Mouse (Mus musculus): ENCODE data around the gene Wars. TPM values are rescaled to one million over a fixed set of nuclear protein-coding genes. Genes with fewer than 3 reads are reported as not detected.

Gene Wars
- 39.6 and 48.0 TPM in 2 replicates for polyA plus RNA-seq (2015; fragmentation: Nextera tagmentation; extraction: Ambion mirVana)

DNA sequence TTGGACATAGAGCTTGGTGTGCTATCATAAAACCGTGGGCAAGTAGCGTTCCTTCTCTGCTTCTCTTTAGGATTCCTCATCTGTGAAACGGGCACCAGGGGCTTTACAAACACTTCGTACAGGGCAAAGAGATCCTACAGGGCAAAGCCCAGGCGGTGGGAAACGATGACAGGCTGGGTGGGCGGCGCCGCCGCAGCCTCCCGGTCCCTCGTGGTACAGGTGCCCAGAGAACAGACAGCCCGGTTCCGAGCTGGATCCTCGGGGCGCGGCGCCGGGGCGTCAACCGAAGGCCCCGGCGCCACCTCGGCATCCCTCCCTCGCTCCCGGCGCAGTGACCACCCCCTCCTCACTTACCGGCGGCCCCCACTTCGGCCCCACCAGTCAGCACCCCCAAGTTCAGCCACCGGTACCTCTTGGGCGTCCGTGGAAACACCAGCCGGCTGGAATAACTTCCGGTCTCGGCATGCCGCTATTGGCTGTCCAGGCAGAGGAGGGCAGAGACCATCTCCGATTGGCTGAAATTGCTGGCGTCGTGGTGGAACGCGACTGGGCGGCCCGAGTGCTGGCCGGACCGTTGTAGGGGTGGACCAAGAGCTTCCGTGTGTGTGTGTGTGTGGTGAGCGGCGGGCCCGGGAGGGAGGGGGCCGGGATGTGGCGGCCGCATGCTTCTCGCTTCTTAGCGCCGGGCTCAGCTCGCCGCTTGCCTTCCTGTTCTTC is at the start of gene Wars:
TSS of gene Wars (minus strand) at position 460 of the 717 bp plus-strand sequence.
- Histone ChIP-seq H3K27me3 (no peaks in the 10 kb centered on the region), H3K9me3 (replicated peaks) (no peaks in the 10 kb centered on the region), H3K4me1 (replicated peaks) (peaks cover 26% of the 10 kb centered on the region), H3K4me3 (replicated peaks) (peak within 1 kb of the TSS; percentile 85), H3K9ac (peak within 1 kb of the TSS; percentile 82), H3K27ac (peak within 1 kb of the TSS; percentile 64), H3K4me2 (peak within 1 kb of the TSS; percentile 92), H3K36me3 (peaks cover 15% of the 10 kb centered on the region)
- peak; percentile 100 for ATAC-seq (ENCODE audit: low read depth)
- peak; percentile 94 for DNase-seq
- WGBS (ENCODE audit: insufficient replicate concordance), result under 1% methylated on average over 54 of the region's 58 CpGs

DNA sequence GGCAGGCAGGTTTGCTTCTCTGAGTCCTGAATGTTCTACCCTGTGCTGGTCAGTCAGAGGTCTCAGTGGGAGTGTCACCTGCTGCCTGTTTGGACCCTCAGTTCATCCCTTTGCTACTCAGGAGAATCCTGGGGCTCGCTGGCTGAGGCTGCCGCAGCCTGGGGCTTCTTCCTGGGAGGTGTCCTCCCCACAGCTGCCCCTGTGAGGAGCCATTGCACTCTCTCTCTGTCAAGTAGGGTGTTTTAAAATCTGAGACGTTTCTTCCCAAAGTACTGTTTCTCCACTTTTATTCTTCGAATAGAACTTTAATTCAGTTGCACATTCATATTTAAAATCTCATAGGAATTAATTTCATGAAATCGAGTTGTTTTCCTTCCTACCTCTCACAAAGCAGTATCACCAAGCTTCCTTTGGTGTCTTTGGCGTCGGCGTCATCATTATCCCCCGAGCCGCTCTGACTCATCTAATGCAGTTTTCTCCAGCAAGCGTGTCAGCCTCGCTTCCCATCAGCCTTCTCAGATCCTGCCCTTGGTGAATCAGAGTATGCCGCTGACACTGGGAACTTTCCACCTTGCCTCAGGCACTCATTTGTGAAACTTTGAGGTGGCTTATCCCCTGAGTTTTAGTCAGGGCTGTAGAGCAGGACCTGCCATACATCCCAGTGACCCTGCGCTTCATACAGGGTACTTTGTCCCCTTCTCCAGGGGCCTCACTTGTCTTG is 48.4 kb upstream of the Wars start:
- ATAC-seq (ENCODE audit: low read depth) (no peak), DNase-seq (no peak)
- Histone ChIP-seq H3K36me3 (no peaks in the 10 kb centered on the region), H3K9me3 (replicated peaks) (no peaks in the 10 kb centered on the region), H3K4me1 (replicated peaks) (no peaks in the 10 kb centered on the region), H3K4me2 (no peak overlapping the region), H3K4me3 (replicated peaks) (no peak overlapping the region), H3K9ac (no peak overlapping the region), H3K27ac (no peak overlapping the region), H3K27me3 (no peaks in the 10 kb centered on the region)
- 73% methylated on average over 14 of the region's 14 CpGs for WGBS (ENCODE audit: insufficient replicate concordance)

DNA sequence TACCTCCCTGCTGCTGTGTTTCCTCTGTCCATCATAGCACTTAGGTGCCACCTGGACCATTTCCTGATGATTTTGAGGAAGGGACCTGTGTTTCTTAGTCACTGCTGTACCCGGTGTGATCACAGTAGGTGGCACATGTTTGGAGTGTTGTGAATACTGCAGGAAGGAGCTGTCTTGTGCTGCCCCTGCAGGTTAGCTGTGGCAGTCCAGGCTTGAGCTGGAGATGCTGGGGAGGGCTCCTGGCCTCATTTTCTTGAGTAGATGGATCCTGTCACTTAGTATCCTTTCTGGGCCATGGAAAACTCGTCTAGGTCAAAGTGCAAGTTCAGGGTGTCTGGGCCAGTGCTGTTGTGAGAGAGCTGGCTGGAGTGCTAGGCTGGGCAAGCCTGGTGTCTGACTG is 47.3 kb upstream of the Wars start:
- Histone ChIP-seq H3K27me3 (no peaks in the 10 kb centered on the region), H3K4me3 (replicated peaks) (no peak overlapping the region), H3K9ac (no peak overlapping the region), H3K27ac (no peak overlapping the region), H3K9me3 (replicated peaks) (no peaks in the 10 kb centered on the region), H3K4me1 (replicated peaks) (no peaks in the 10 kb centered on the region), H3K36me3 (no peaks in the 10 kb centered on the region), H3K4me2 (no peak overlapping the region)
- ATAC-seq (ENCODE audit: low read depth), result no peak
- WGBS (ENCODE audit: insufficient replicate concordance), result 43% methylated on average over 2 of the region's 2 CpGs
- DNase-seq, result no peak

GRCm38 (mm10) chr12:108940255-108940654 is 46.3 kb upstream of the Wars start:
- no peaks in the 10 kb centered on the region for H3K4me1 ChIP-seq (replicated peaks)
- no peak overlapping the region for H3K9ac ChIP-seq
- no peaks in the 10 kb centered on the region for H3K36me3 ChIP-seq
- DNase-seq, result no peak
- 35% methylated on average over 1 of the region's 1 CpGs for WGBS (ENCODE audit: insufficient replicate concordance)
- no peaks in the 10 kb centered on the region for H3K27me3 ChIP-seq
- no peak for ATAC-seq (ENCODE audit: low read depth)
- no peak overlapping the region for H3K4me2 ChIP-seq
- no peak overlapping the region for H3K4me3 ChIP-seq (replicated peaks)
- H3K9me3 ChIP-seq (replicated peaks), result no peaks in the 10 kb centered on the region
- no peak overlapping the region for H3K27ac ChIP-seq

- H3K4me1 ChIP-seq (replicated peaks), result no peaks in the 10 kb centered on the region
- H3K4me2 ChIP-seq, result no peak overlapping the region
- H3K9ac ChIP-seq, result no peak overlapping the region
- H3K27ac ChIP-seq, result no peak overlapping the region
- H3K9me3 ChIP-seq (replicated peaks), result no peaks in the 10 kb centered on the region
- WGBS (ENCODE audit: insufficient replicate concordance), result 76% methylated on average over 9 of the region's 9 CpGs
- no peak for DNase-seq
- no peaks in the 10 kb centered on the region for H3K27me3 ChIP-seq
- no peak overlapping the region for H3K4me3 ChIP-seq (replicated peaks)
- ATAC-seq (ENCODE audit: low read depth), result no peak
- no peaks in the 10 kb centered on the region for H3K36me3 ChIP-seq
These were observed 45.3 kb upstream of the Wars start for GRCm38 (mm10) chr12:108939317-108939716.

DNA sequence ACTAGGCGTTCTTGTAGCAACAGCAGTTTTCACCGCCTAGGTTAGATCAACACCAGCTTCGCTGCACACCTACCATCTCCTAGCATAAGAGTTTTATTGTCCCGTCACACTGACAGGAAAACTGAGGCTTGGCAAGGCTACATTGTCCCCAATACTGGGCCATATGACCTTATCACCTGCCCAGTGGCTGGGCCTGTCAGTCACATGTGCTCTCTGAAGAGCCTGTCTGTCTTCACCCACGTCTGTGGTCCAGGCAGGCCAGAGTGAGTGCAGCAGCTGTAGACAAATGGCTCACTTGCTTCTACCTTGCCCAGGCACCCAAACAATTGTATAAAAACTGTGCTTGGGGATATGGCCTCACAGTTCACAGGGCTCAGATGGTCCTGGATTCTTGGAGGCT is 44.9 kb upstream of the Wars start:
- Histone ChIP-seq H3K4me1 (replicated peaks) (no peaks in the 10 kb centered on the region), H3K27me3 (no peaks in the 10 kb centered on the region), H3K27ac (no peak overlapping the region), H3K4me3 (replicated peaks) (no peak overlapping the region), H3K9me3 (replicated peaks) (no peaks in the 10 kb centered on the region), H3K36me3 (no peaks in the 10 kb centered on the region), H3K4me2 (no peak overlapping the region), H3K9ac (no peak overlapping the region)
- 70% methylated on average over 5 of the region's 5 CpGs for WGBS (ENCODE audit: insufficient replicate concordance)
- DNase-seq (no peak), ATAC-seq (ENCODE audit: low read depth) (no peak)

DNA sequence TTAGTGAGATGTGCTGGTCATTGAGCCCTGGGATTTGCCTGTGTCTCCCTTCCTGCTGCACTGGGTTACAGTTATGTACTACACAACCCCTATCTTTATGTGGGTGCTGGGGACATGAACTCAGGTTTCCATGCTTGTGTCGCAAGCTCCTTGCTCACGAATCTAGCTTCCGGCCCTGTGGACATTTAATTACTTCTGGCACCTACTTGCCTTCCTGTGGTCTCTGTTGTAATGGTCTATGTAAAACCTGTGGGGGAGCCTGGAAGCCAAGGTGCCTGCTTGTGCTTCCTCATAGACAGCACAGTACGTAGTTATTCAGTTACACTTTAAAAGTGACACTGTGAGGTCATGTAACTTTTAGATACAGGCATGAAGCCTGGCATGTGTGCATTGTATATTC is 43.5 kb upstream of the Wars start:
- Histone ChIP-seq H3K9me3 (replicated peaks) (no peaks in the 10 kb centered on the region), H3K9ac (no peak overlapping the region), H3K4me3 (replicated peaks) (no peak overlapping the region), H3K4me2 (no peak overlapping the region), H3K4me1 (replicated peaks) (no peaks in the 10 kb centered on the region), H3K36me3 (no peaks in the 10 kb centered on the region), H3K27ac (no peak overlapping the region), H3K27me3 (no peaks in the 10 kb centered on the region)
- 60% methylated on average over 4 of the region's 4 CpGs for WGBS (ENCODE audit: insufficient replicate concordance)
- DNase-seq (no peak), ATAC-seq (ENCODE audit: low read depth) (no peak)

- H3K9me3 ChIP-seq (replicated peaks), result no peaks in the 10 kb centered on the region
- H3K36me3 ChIP-seq, result no peaks in the 10 kb centered on the region
- H3K4me2 ChIP-seq, result no peak overlapping the region
- H3K4me3 ChIP-seq (replicated peaks), result no peak overlapping the region
- no peaks in the 10 kb centered on the region for H3K27me3 ChIP-seq
- DNase-seq, result no peak
- ATAC-seq (ENCODE audit: low read depth), result no peak
- no peak overlapping the region for H3K27ac ChIP-seq
- WGBS (ENCODE audit: insufficient replicate concordance), result 51% methylated on average over 6 of the region's 6 CpGs
- no peaks in the 10 kb centered on the region for H3K4me1 ChIP-seq (replicated peaks)
- H3K9ac ChIP-seq, result no peak overlapping the region
These were observed 42.9 kb upstream of the Wars start for GRCm38 (mm10) chr12:108936834-108937233.

- 67% methylated on average over 6 of the region's 6 CpGs for WGBS (ENCODE audit: insufficient replicate concordance)
- no peak overlapping the region for H3K27ac ChIP-seq
- no peak for DNase-seq
These were observed 40.3 kb upstream of the Wars start for GRCm38 (mm10) chr12:108934231-108934630.

DNA sequence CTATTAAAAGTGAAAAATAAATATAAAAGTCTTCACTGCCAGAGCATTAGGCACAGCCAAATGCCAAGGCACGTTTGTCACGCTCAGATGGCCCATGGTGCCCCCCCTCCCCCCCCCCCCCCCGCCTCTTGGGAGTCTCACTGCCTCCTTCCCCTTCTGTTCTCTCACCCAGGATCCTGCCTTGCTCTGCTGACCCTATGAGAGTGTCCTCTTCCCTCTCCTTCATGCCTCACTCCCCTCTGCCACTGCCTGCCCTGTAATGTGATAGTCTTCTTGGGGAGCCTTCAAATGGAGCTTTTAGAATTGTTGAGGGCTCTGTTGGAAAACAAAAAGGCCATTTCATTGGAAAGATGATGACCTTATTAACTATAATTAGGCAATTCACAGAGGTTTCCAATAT is 38.1 kb upstream of the Wars start:
- Histone ChIP-seq H3K9me3 (replicated peaks) (no peaks in the 10 kb centered on the region), H3K27ac (no peak overlapping the region), H3K9ac (no peak overlapping the region), H3K27me3 (no peaks in the 10 kb centered on the region), H3K4me1 (replicated peaks) (0 out of 2 replicates have a peak, but pooled peaks cover 9% of the 10 kb centered on the region), H3K4me3 (replicated peaks) (no peak overlapping the region), H3K36me3 (no peaks in the 10 kb centered on the region), H3K4me2 (no peak overlapping the region)
- ATAC-seq (ENCODE audit: low read depth), result no peak
- no peak for DNase-seq
- 55% methylated on average over 2 of the region's 3 CpGs for WGBS (ENCODE audit: insufficient replicate concordance)

More at GRCm38 (mm10) chr12:108934231-108934630, 40.3 kb upstream of the Wars start:
- H3K4me2 ChIP-seq, result no peak overlapping the region
- H3K9me3 ChIP-seq (replicated peaks), result no peaks in the 10 kb centered on the region
- H3K36me3 ChIP-seq, result no peaks in the 10 kb centered on the region
- H3K9ac ChIP-seq, result no peak overlapping the region
- no peaks in the 10 kb centered on the region for H3K27me3 ChIP-seq
- H3K4me1 ChIP-seq (replicated peaks), result no peaks in the 10 kb centered on the region
- H3K4me3 ChIP-seq (replicated peaks), result no peak overlapping the region
- no peak for ATAC-seq (ENCODE audit: low read depth)

- H3K27ac ChIP-seq, result no peak overlapping the region
- H3K4me3 ChIP-seq (replicated peaks), result no peak overlapping the region
- H3K27me3 ChIP-seq, result no peaks in the 10 kb centered on the region
- no peaks in the 10 kb centered on the region for H3K9me3 ChIP-seq (replicated peaks)
- H3K36me3 ChIP-seq, result no peaks in the 10 kb centered on the region
- no peak for DNase-seq
- no peak overlapping the region for H3K9ac ChIP-seq
- 51% methylated on average over 7 of the region's 7 CpGs for WGBS (ENCODE audit: insufficient replicate concordance)
- ATAC-seq (ENCODE audit: low read depth), result no peak
- H3K4me2 ChIP-seq, result no peak overlapping the region
- 0 out of 2 replicates have a peak, but pooled peaks cover 9% of the 10 kb centered on the region for H3K4me1 ChIP-seq (replicated peaks)
These were observed 37.5 kb upstream of the Wars start for GRCm38 (mm10) chr12:108931341-108932053.

Measured in liver, embryonic 13.5 days (tissue).